ENCODE assay signal across 25 mouse cellular contexts in genomic region chr6:51424537-51424936, GRCm38 (mm10). TPM values are rescaled to one million over a fixed set of nuclear protein-coding genes. Genes with fewer than 3 reads are reported as not detected.
A peak's percentile ranks its signal among the peaks of the same experiment; 100 is the strongest.
DNase-seq lines count a peak whose midpoint lies in the region; ATAC-seq lines count a peak whose summit lies in the region.
"Had no signal": no experiment of that assay in that cellular context is flagged by ENCODE, and none has a peak within 500 bp of the region (broad histone marks: within the 10 kb centered on the region; RNA-seq: fewer than 3 reads in every experiment).

No protein-coding gene starts in this region.

- H3K27me3 ChIP-seq in liver, embryonic 12.5 days (replicated peaks): peaks cover 17% of the 10 kb centered on the region
- H3K27me3 ChIP-seq in liver, embryonic 16.5 days (ENCODE audit: control insufficient read depth, insufficient read depth, low read depth, low read length): no peaks in the 10 kb centered on the region
- 0 out of 2 replicates have a peak, but pooled peaks cover 4% of the 10 kb centered on the region for H3K27me3 ChIP-seq in forebrain, embryonic 10.5 days (ENCODE audit: poor library complexity, severe bottlenecking)

- 0 out of 2 replicates have a peak overlapping the region, but pooled peaks have one; percentile 8 for H3K27ac ChIP-seq in liver, embryonic 12.5 days
- no peak overlapping the region for H3K27ac ChIP-seq in liver, embryonic 16.5 days (ENCODE audit: low read length)
- no peak overlapping the region for H3K27ac ChIP-seq in forebrain, embryonic 10.5 days
- H3K27ac ChIP-seq: gastrocnemius, adult 2 months; heart, embryonic 13.5 days; hindbrain, embryonic 14.5 days; hindbrain, postnatal 0 days had no signal

- no peaks in the 10 kb centered on the region for H3K9me3 ChIP-seq in liver, embryonic 12.5 days (replicated peaks)
- H3K9me3 ChIP-seq in liver, embryonic 16.5 days (replicated peaks; ENCODE audit: control insufficient read depth, low read length): no peaks in the 10 kb centered on the region
- H3K9me3 ChIP-seq in forebrain, embryonic 10.5 days: no peaks in the 10 kb centered on the region; the same call in 1 of the 2 replicates
- H3K9me3 ChIP-seq: heart, embryonic 13.5 days had no signal

- ATAC-seq in liver, embryonic 12.5 days: 0 out of 2 replicates have a peak, but pooled peaks have one; percentile 62
- peak; percentile 39; the same call in 1 of the 2 replicates for ATAC-seq in liver, embryonic 16.5 days (ENCODE audit: low read depth)
- ATAC-seq in megakaryocyte-erythroid progenitor cell, adult 5-6 weeks (replicated peaks; ENCODE audit: low FRiP score, low TSS enrichment, poor library complexity, severe bottlenecking): peak; percentile 74
- ATAC-seq in megakaryocyte, adult 5-6 weeks (ENCODE audit: poor library complexity, severe bottlenecking): no peak
- ATAC-seq: forebrain, embryonic 14.5 days; forebrain, postnatal 0 days; hindbrain, postnatal 0 days; Patski had no signal

- H3K4me2 ChIP-seq in liver, embryonic 12.5 days: 0 out of 2 replicates have a peak overlapping the region, but pooled peaks have one; percentile 2
- no peak overlapping the region for H3K4me2 ChIP-seq in liver, embryonic 16.5 days (ENCODE audit: low read depth, low read length)
- H3K4me2 ChIP-seq: heart, embryonic 13.5 days; hindbrain, embryonic 14.5 days had no signal

- peaks cover 23% of the 10 kb centered on the region for H3K4me1 ChIP-seq in liver, embryonic 12.5 days
- peaks cover 3% of the 10 kb centered on the region; the same call in 1 of the 2 replicates for H3K4me1 ChIP-seq in liver, embryonic 16.5 days (ENCODE audit: control insufficient read depth, low read depth, low read length)
- H3K4me1 ChIP-seq in forebrain, embryonic 10.5 days: peaks cover 5% of the 10 kb centered on the region; the same call in 1 of the 2 replicates
- H3K4me1 ChIP-seq: heart, embryonic 13.5 days had no signal

- WGBS in liver, embryonic 12.5 days (ENCODE audit: insufficient replicate concordance): 41% methylated on average over 2 of the region's 2 CpGs
- 32% methylated on average over 2 of the region's 2 CpGs for WGBS in liver, embryonic 16.5 days (ENCODE audit: insufficient replicate concordance)
- 88% methylated on average over 2 of the region's 2 CpGs for WGBS in forebrain, embryonic 10.5 days

- no peak overlapping the region for H3K4me3 ChIP-seq in liver, embryonic 12.5 days
- H3K4me3 ChIP-seq in liver, embryonic 16.5 days (ENCODE audit: low read depth, low read length): no peak overlapping the region
- H3K4me3 ChIP-seq in forebrain, embryonic 10.5 days: no peak overlapping the region
- H3K4me3 ChIP-seq: gastrocnemius, adult 2 months; heart, embryonic 13.5 days had no signal

- no peak for DNase-seq in liver
- peak; percentile 11 for DNase-seq in c-Kit-positive CD71-positive TER-119-positive erythroid progenitor cells, embryonic 14.5 days (ENCODE audit: low spot score)
- DNase-seq in forebrain, embryonic 10.5 days (ENCODE audit: extremely low spot score, low spot score): no peak
- no peak for DNase-seq in layer of hippocampus, postnatal 25 days (ENCODE audit: extremely low spot score in 1 of 2, low spot score in 1 of 2)
- DNase-seq: adrenal gland, postnatal 10 days; adrenal gland, postnatal 36 days; cerebellum, adult 11-12 months; cerebellum, adult 8-10 months; cerebellum, postnatal 10 days; cerebellum, postnatal 36 days; forebrain, postnatal 0 days; gastrocnemius, adult 2 months; gastrocnemius, postnatal 25 days; heart, adult 18-20 months; heart, postnatal 14 days; heart, postnatal 4 days had no signal

- H3K36me3 ChIP-seq in liver, embryonic 12.5 days: no peaks in the 10 kb centered on the region
- no peaks in the 10 kb centered on the region for H3K36me3 ChIP-seq in liver, embryonic 16.5 days (ENCODE audit: control insufficient read depth, insufficient read depth)
- no peaks in the 10 kb centered on the region for H3K36me3 ChIP-seq in forebrain, embryonic 10.5 days (replicated peaks)
- H3K36me3 ChIP-seq: heart, embryonic 13.5 days had no signal

- H3K9ac ChIP-seq in liver, embryonic 12.5 days: no peak overlapping the region
- no peak overlapping the region for H3K9ac ChIP-seq in liver, embryonic 16.5 days (ENCODE audit: low read depth, low read length)
- H3K9ac ChIP-seq: forebrain, postnatal 0 days; heart, embryonic 13.5 days; hindbrain, embryonic 14.5 days had no signal

RNA-seq across cellular contexts. Expression of gene Nfe2l3, which starts 7.9 kb away (rescaled TPM):
- polyA plus RNA-seq in liver, embryonic 12.5 days (2016; fragmentation: Nextera tagmentation; extraction: Ambion mirVana): 0.23 and 0.29 TPM in 2 replicates
- polyA plus RNA-seq in liver, embryonic 16.5 days (2015; fragmentation: Nextera tagmentation; extraction: Ambion mirVana): 0.15 and 0.21 TPM in 2 replicates
- total RNA-seq in megakaryocyte-erythroid progenitor cell, adult 5-6 weeks (2014; fragmentation: Nextera tagmentation): not detected in 2 replicates
- total RNA-seq in megakaryocyte-erythroid progenitor cell, adult 5-6 weeks (2017): not detected in 2 replicates
- polyA plus RNA-seq in forebrain, embryonic 10.5 days (2016; fragmentation: Nextera tagmentation; extraction: Ambion mirVana): 0.48 and 0.89 TPM in 2 replicates
- 1 to 10 TPM; 2.9 to 4.4 TPM for total RNA-seq in layer of hippocampus, postnatal 25 days (2021)
- 0.11 TPM in 1 of 2 replicates, not detected in the other for total RNA-seq in megakaryocyte, adult 5-6 weeks (2015)
- 0.48 TPM in 1 of 2 replicates, not detected in the other for total RNA-seq in megakaryocyte, adult 5-6 weeks (2017)
- total RNA-seq: gastrocnemius, adult 2 months; gastrocnemius, postnatal 25 days had no signal

RNA-seq across cellular contexts. Expression of gene Hnrnpa2b1, which starts 45.2 kb away (rescaled TPM):
- polyA plus RNA-seq in liver, embryonic 12.5 days (2016; fragmentation: Nextera tagmentation; extraction: Ambion mirVana): 1,236 and 1,328 TPM in 2 replicates
- polyA plus RNA-seq in liver, embryonic 16.5 days (2015; fragmentation: Nextera tagmentation; extraction: Ambion mirVana): 712 and 778 TPM in 2 replicates
- 1,156 and 1,577 TPM in 2 replicates for total RNA-seq in megakaryocyte-erythroid progenitor cell, adult 5-6 weeks (2014; fragmentation: Nextera tagmentation)
- total RNA-seq in megakaryocyte-erythroid progenitor cell, adult 5-6 weeks (2017): 1,688 and 2,170 TPM in 2 replicates
- 2,609 and 2,780 TPM in 2 replicates for polyA plus RNA-seq in forebrain, embryonic 10.5 days (2016; fragmentation: Nextera tagmentation; extraction: Ambion mirVana)
- 100 to 1,000 TPM; 444 to 529 TPM for total RNA-seq in layer of hippocampus, postnatal 25 days (2021)
- total RNA-seq in megakaryocyte, adult 5-6 weeks (2015): 1,149 and 1,154 TPM in 2 replicates
- total RNA-seq in megakaryocyte, adult 5-6 weeks (2017): 1,039 and 1,264 TPM in 2 replicates

RNA-seq across cellular contexts. Expression of gene Cbx3, which starts 45.6 kb away (rescaled TPM):
- 307 and 311 TPM in 2 replicates for polyA plus RNA-seq in liver, embryonic 12.5 days (2016; fragmentation: Nextera tagmentation; extraction: Ambion mirVana)
- polyA plus RNA-seq in liver, embryonic 16.5 days (2015; fragmentation: Nextera tagmentation; extraction: Ambion mirVana): 169 and 198 TPM in 2 replicates
- 292 and 301 TPM in 2 replicates for total RNA-seq in megakaryocyte-erythroid progenitor cell, adult 5-6 weeks (2014; fragmentation: Nextera tagmentation)
- 423 and 530 TPM in 2 replicates for total RNA-seq in megakaryocyte-erythroid progenitor cell, adult 5-6 weeks (2017)
- polyA plus RNA-seq in forebrain, embryonic 10.5 days (2016; fragmentation: Nextera tagmentation; extraction: Ambion mirVana): 627 and 704 TPM in 2 replicates
- 100 to 1,000 TPM; 138 to 145 TPM for total RNA-seq in layer of hippocampus, postnatal 25 days (2021)
- 179 and 190 TPM in 2 replicates for total RNA-seq in megakaryocyte, adult 5-6 weeks (2015)
- 242 and 272 TPM in 2 replicates for total RNA-seq in megakaryocyte, adult 5-6 weeks (2017)
